Mouse (Mus musculus): ENCODE data around the gene Dpp6.

GRCm38 (mm10) chr5:27348181-27349095 lies 531.4 kb downstream of the Dpp6 start:
- TF ChIP-seq CTCF (IDR thresholded peaks at IDR 0.05; ENCODE audit: control insufficient read depth, insufficient read depth, low read length) (no peak), POLR2A (IDR thresholded peaks at IDR 0.05; ENCODE audit: borderline replicate concordance, control insufficient read depth, low read depth, low read length) (no peak)

Data from bone marrow, adult 2 months (tissue).